Mouse (Mus musculus) forebrain, embryonic 15.5 days (tissue): Measurements from ENCODE around the gene Uqcr10. TPM values are rescaled to one million over a fixed set of nuclear protein-coding genes. Genes with fewer than 3 reads are reported as not detected.

Experiments
- ATAC-seq: fragments of 200-750 bp; cut with Nextera tagmentation; replicated peaks from 2 replicates; pipeline ENCODE4 v1.8.0; 2017; ENCODE audit warnings: mild to moderate bottlenecking, moderate TSS enrichment, moderate library complexity
- H3K27ac ChIP-seq: fragments of 300-500 bp; sonication (generic); replicated peaks from 2 replicates; pipeline ENCODE4 v1.5.1; 2015; ENCODE audit warnings: mild to moderate bottlenecking, inconsistent platforms
- H3K27me3 ChIP-seq: fragments of 300-500 bp; sonication (generic); 2 replicates; pipeline ENCODE4 v1.6.1; 2015; ENCODE audit warnings: inconsistent platforms
- H3K36me3 ChIP-seq: fragments of 300-500 bp; sonication (generic); 2 replicates; pipeline ENCODE4 v1.6.1; 2015; ENCODE audit warnings: mild to moderate bottlenecking, inconsistent platforms
- H3K4me1 ChIP-seq: fragments of 300-500 bp; sonication (generic); 2 replicates; pipeline ENCODE4 v1.6.1; 2015; ENCODE audit warnings: inconsistent platforms
- H3K4me2 ChIP-seq: fragments of 300-500 bp; sonication (generic); replicated peaks from 2 replicates; pipeline ENCODE4 v1.6.1; 2015; ENCODE audit warnings: mild to moderate bottlenecking, inconsistent platforms
- H3K4me3 ChIP-seq: fragments of 300-500 bp; sonication (generic); 2 replicates; pipeline ENCODE4 v1.5.1; 2015; ENCODE audit warnings: mild to moderate bottlenecking, inconsistent platforms
- H3K9ac ChIP-seq: fragments of 300-500 bp; sonication (generic); replicated peaks from 2 replicates; pipeline ENCODE4 v1.6.1; 2015; ENCODE audit warnings: mild to moderate bottlenecking, inconsistent platforms
- H3K9me3 ChIP-seq: fragments of 300-500 bp; sonication (generic); 2 replicates; pipeline ENCODE4 v1.6.1; 2016; ENCODE audit warnings: inconsistent platforms
- WGBS: fragments of 180-500 bp; shearing (Covaris S2); methylation state at CpG from one replicate; pipeline ENCODE4 v1.1.7; 2015; ENCODE audit warnings: mixed read lengths; 5-methylcytosine and 5-hydroxymethylcytosine counted together
- polyA plus RNA-seq: library from polyadenylated mRNA; unstranded; fragments of >200 nt; fragmentation: Nextera tagmentation; extraction: Ambion mirVana; gene quantifications from 2 replicates; pipeline ENCODE4 v1.2.1, GENCODE M21; 2015

Uqcr10 gene
- 538 and 557 TPM in 2 replicates for polyA plus RNA-seq

GRCm38 (mm10) chr11:4704072-4704964 is at the start of gene Uqcr10, which contains the start of gene Zmat5:
Gene Uqcr10 (minus strand): TSS chr11:4704342.
Gene Zmat5 (plus strand): TSS chr11:4704678.
- Histone ChIP-seq H3K4me1 (peaks cover 20% of the 10 kb centered on the region), H3K27ac (peak within 1 kb of the TSS; percentile 67; the same call in 1 of the 2 replicates), H3K27me3 (no peaks in the 10 kb centered on the region), H3K36me3 (peaks cover 14% of the 10 kb centered on the region), H3K4me2 (peak within 1 kb of the TSS; percentile 94), H3K9ac (peak within 1 kb of the TSS; percentile 91), H3K4me3 (peak within 1 kb of the TSS; percentile 89), H3K9me3 (no peaks in the 10 kb centered on the region)
- WGBS, result under 1% methylated on average over 47 of the region's 47 CpGs
- ATAC-seq, result peak; percentile 99

GRCm38 (mm10) chr11:4752836-4753235 is 48.7 kb upstream of the Uqcr10 start:
- Histone ChIP-seq H3K9ac (no peak overlapping the region), H3K4me3 (no peak overlapping the region), H3K9me3 (no peaks in the 10 kb centered on the region; the same call in 1 of the 2 replicates), H3K4me2 (no peak overlapping the region), H3K36me3 (no peaks in the 10 kb centered on the region), H3K27ac (no peak overlapping the region), H3K27me3 (peaks cover 23% of the 10 kb centered on the region), H3K4me1 (peaks cover 8% of the 10 kb centered on the region; the same call in 1 of the 2 replicates)
- no peak for ATAC-seq
- 10% methylated on average over 10 of the region's 10 CpGs for WGBS

GRCm38 (mm10) chr11:4750263-4750662 is 46.1 kb upstream of the Uqcr10 start:
- no peaks in the 10 kb centered on the region for H3K36me3 ChIP-seq
- H3K4me2 ChIP-seq, result no peak overlapping the region
- peaks cover 26% of the 10 kb centered on the region for H3K4me1 ChIP-seq
- no peak overlapping the region for H3K27ac ChIP-seq
- no peak for ATAC-seq
- 7% methylated on average over 9 of the region's 9 CpGs for WGBS
- no peaks in the 10 kb centered on the region; the same call in 1 of the 2 replicates for H3K9me3 ChIP-seq
- H3K9ac ChIP-seq, result no peak overlapping the region
- H3K4me3 ChIP-seq, result no peak overlapping the region
- H3K27me3 ChIP-seq, result peaks cover 44% of the 10 kb centered on the region

- peaks cover 27% of the 10 kb centered on the region for H3K4me1 ChIP-seq
- ATAC-seq, result no peak
- peak overlapping the region; percentile 53 for H3K4me3 ChIP-seq
- H3K36me3 ChIP-seq, result no peaks in the 10 kb centered on the region
- peak overlapping the region; percentile 97 for H3K4me2 ChIP-seq
- no peak overlapping the region for H3K27ac ChIP-seq
- H3K27me3 ChIP-seq, result peaks cover 62% of the 10 kb centered on the region
- H3K9me3 ChIP-seq, result no peaks in the 10 kb centered on the region
- H3K9ac ChIP-seq, result peak overlapping the region; percentile 54
- under 1% methylated on average over 12 of the region's 12 CpGs for WGBS
These were observed 43.1 kb upstream of the Uqcr10 start for GRCm38 (mm10) chr11:4747285-4747684.

GRCm38 (mm10) chr11:4746733-4747132 is 42.6 kb upstream of the Uqcr10 start, which contains the start of gene Cabp7:
Gene Cabp7 (minus strand): TSS chr11:4746778.
- Histone ChIP-seq H3K9me3 (no peaks in the 10 kb centered on the region), H3K9ac (peak within 1 kb of the TSS; percentile 54), H3K4me1 (peaks cover 27% of the 10 kb centered on the region), H3K27me3 (peaks cover 62% of the 10 kb centered on the region), H3K36me3 (no peaks in the 10 kb centered on the region), H3K4me3 (peak within 1 kb of the TSS; percentile 53), H3K27ac (no peak within 1 kb of the TSS), H3K4me2 (peak within 1 kb of the TSS; percentile 97)
- no peak for ATAC-seq
- WGBS, result under 1% methylated on average over 41 of the region's 73 CpGs

GRCm38 (mm10) chr11:4745969-4746368 is 41.8 kb upstream of the Uqcr10 start:
- H3K27me3 ChIP-seq, result peaks cover 62% of the 10 kb centered on the region
- H3K9ac ChIP-seq, result peak overlapping the region; percentile 54
- H3K4me1 ChIP-seq, result peaks cover 27% of the 10 kb centered on the region
- WGBS, result 1% methylated on average over 39 of the region's 39 CpGs
- peak overlapping the region; percentile 97 for H3K4me2 ChIP-seq
- H3K36me3 ChIP-seq, result no peaks in the 10 kb centered on the region
- H3K27ac ChIP-seq, result no peak overlapping the region
- no peaks in the 10 kb centered on the region for H3K9me3 ChIP-seq
- peak overlapping the region; percentile 53 for H3K4me3 ChIP-seq
- no peak; the same call in 1 of the 2 replicates for ATAC-seq

GRCm38 (mm10) chr11:4744691-4745090 is 40.5 kb upstream of the Uqcr10 start:
- no peaks in the 10 kb centered on the region for H3K9me3 ChIP-seq
- no peak overlapping the region for H3K27ac ChIP-seq
- 67% methylated on average over 6 of the region's 6 CpGs for WGBS
- H3K27me3 ChIP-seq, result peaks cover 57% of the 10 kb centered on the region
- H3K4me2 ChIP-seq, result no peak overlapping the region
- peaks cover 27% of the 10 kb centered on the region for H3K4me1 ChIP-seq
- no peak overlapping the region for H3K9ac ChIP-seq
- no peaks in the 10 kb centered on the region for H3K36me3 ChIP-seq
- H3K4me3 ChIP-seq, result no peak overlapping the region
- ATAC-seq, result no peak

GRCm38 (mm10) chr11:4740785-4741184 is 36.6 kb upstream of the Uqcr10 start:
- ATAC-seq, result no peak
- Histone ChIP-seq H3K27ac (no peak overlapping the region), H3K36me3 (no peaks in the 10 kb centered on the region), H3K27me3 (peaks cover 23% of the 10 kb centered on the region), H3K4me2 (no peak overlapping the region), H3K9ac (no peak overlapping the region), H3K9me3 (no peaks in the 10 kb centered on the region), H3K4me3 (no peak overlapping the region), H3K4me1 (peaks cover 14% of the 10 kb centered on the region)
- 80% methylated on average over 5 of the region's 5 CpGs for WGBS

- WGBS, result 93% methylated on average over 16 of the region's 16 CpGs
- H3K27ac ChIP-seq, result no peak overlapping the region
- no peak for ATAC-seq
These were observed 34.6 kb upstream of the Uqcr10 start for GRCm38 (mm10) chr11:4738719-4739118.

GRCm38 (mm10) chr11:4737682-4738081 is 33.5 kb upstream of the Uqcr10 start:
- H3K4me3 ChIP-seq, result no peak overlapping the region
- WGBS, result 54% methylated on average over 10 of the region's 10 CpGs
- peaks cover 8% of the 10 kb centered on the region for H3K4me1 ChIP-seq
- H3K36me3 ChIP-seq, result no peaks in the 10 kb centered on the region
- H3K27me3 ChIP-seq, result no peaks in the 10 kb centered on the region
- H3K9me3 ChIP-seq, result no peaks in the 10 kb centered on the region
- ATAC-seq, result peak; percentile 54
- no peak overlapping the region for H3K9ac ChIP-seq
- H3K27ac ChIP-seq, result no peak overlapping the region; the same call in 1 of the 2 replicates
- H3K4me2 ChIP-seq, result no peak overlapping the region

More at GRCm38 (mm10) chr11:4738719-4739118, 34.6 kb upstream of the Uqcr10 start:
- 0 out of 2 replicates have a peak, but pooled peaks cover 2% of the 10 kb centered on the region for H3K27me3 ChIP-seq
- H3K4me3 ChIP-seq, result no peak overlapping the region
- H3K36me3 ChIP-seq, result no peaks in the 10 kb centered on the region
- no peak overlapping the region for H3K9ac ChIP-seq
- peaks cover 8% of the 10 kb centered on the region for H3K4me1 ChIP-seq
- no peaks in the 10 kb centered on the region for H3K9me3 ChIP-seq
- no peak overlapping the region for H3K4me2 ChIP-seq

GRCm38 (mm10) chr11:4736355-4736754 is 32.2 kb upstream of the Uqcr10 start:
- no peak for ATAC-seq
- H3K4me2 ChIP-seq, result no peak overlapping the region
- 42% methylated on average over 6 of the region's 6 CpGs for whole genome bisulfite sequencing

GRCm38 (mm10) chr11:4734179-4734578 is 30.0 kb upstream of the Uqcr10 start:
- 36% methylated on average over 12 of the region's 12 CpGs for WGBS
- Histone ChIP-seq H3K4me1 (peaks cover 11% of the 10 kb centered on the region), H3K9ac (no peak overlapping the region)

More at GRCm38 (mm10) chr11:4736355-4736754, 32.2 kb upstream of the Uqcr10 start:
- H3K4me3 ChIP-seq, result no peak overlapping the region
- no peaks in the 10 kb centered on the region for H3K27me3 ChIP-seq
- no peak overlapping the region for H3K27ac ChIP-seq
- peaks cover 8% of the 10 kb centered on the region for H3K4me1 ChIP-seq
- H3K36me3 ChIP-seq, result no peaks in the 10 kb centered on the region
- H3K9ac ChIP-seq, result no peak overlapping the region
- no peaks in the 10 kb centered on the region for H3K9me3 ChIP-seq

More at GRCm38 (mm10) chr11:4734179-4734578, 30.0 kb upstream of the Uqcr10 start:
- H3K36me3 ChIP-seq, result no peaks in the 10 kb centered on the region
- no peak overlapping the region for H3K27ac ChIP-seq
- no peak overlapping the region for H3K4me3 ChIP-seq
- no peaks in the 10 kb centered on the region for H3K9me3 ChIP-seq
- no peaks in the 10 kb centered on the region for H3K27me3 ChIP-seq
- no peak overlapping the region for H3K4me2 ChIP-seq
- ATAC-seq, result no peak
